Mouse (Mus musculus) spleen, postnatal 4 days (tissue): Measurements from ENCODE around the gene Rplp1.

Experiments
- DNase-seq, 2 experiments: peaks; one replicate each; pipeline ENCODE4 v3.0.0; 2022; ENCODE audit warnings: low spot score in 2 of 2

The Rplp1 gene

GRCm38 (mm10) chr9:61877373-61878112 is 36.8 kb downstream of the Rplp1 start:
- no peak for DNase-seq

GRCm38 (mm10) chr9:61873325-61873724 is 41.0 kb downstream of the Rplp1 start:
- DNase-seq: no peak

DNA sequence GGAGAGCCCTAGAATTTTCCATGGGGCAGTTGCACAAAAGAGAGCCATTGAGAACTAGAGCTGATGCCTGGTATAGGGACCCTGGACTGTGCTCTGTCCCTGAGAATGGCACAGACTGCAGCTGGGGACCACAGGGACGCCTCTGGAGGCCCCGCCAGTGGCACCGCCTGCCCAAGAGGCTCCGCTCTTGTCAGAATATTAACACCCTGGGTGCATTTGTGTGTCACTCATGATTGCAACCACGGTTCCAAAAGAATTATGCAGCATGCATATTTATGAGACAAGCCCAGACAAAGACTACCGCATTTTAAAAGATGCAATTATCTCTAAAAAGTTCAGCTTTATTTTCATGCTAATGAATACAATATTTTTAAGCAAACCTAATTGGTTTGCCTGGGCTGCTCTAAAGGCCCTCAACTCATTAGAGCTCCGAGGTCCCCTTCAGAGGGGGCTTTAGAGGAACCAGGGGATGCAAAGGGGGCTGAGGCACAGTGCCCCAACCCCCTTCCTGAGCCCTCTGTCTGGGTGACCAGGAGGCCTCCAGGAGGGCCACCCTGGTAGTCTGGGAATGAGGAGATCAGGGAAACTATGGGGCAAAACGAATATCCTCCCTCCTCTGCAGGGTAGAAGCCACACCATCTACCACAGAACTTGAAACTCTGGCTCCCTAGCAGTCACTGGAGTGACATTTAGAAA is 41.9 kb downstream of the Rplp1 start:
- no peak for DNase-seq

DNA sequence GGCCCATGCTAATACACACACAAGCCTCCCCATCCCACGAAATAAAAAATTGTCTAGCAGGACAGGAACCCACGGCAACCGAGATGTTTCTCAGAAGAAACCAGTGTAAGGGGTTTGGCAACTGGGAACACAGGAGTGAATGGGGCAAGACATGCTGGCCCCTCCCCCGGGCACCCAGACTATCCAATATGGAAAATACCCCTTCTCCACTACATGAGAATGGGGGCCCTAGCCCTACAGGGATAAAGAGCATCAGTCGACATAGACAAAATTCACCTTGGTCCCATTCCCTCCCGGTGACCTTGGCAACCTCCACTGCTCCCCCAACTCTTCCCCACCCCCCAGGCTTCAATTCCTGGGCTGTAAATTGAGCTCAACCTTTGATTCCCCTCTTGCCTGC is 42.5 kb downstream of the Rplp1 start:
- no peak for DNase-seq

- DNase-seq: no peak
Observed at GRCm38 (mm10) chr9:61867659-61868058, 46.7 kb downstream of the Rplp1 start.
